Mouse (Mus musculus) E14TG2a.4 (cell line): Measurements from ENCODE around the gene BC024063.
"Not testable (repeated sequence)": the region's sequence is repeated elsewhere in the genome, so short reads cannot be mapped to it uniquely, and the experiment has no call there.

Source experiments
- CTCF ChIP-seq: conservative IDR thresholded peaks from 2 replicates; pipeline ENCODE4 v1.5.1; 2014; ENCODE audit warnings: low read length
- POU5F1 ChIP-seq: IDR thresholded peaks from 2 replicates; pipeline ENCODE4 v1.6.1; 2014; ENCODE audit warnings: low read length, borderline replicate concordance

GRCm38 (mm10) chr10:82082728-82083621, at the start of gene BC024063:
- TF ChIP-seq CTCF, POU5F1: not testable (repeated sequence)
